Mouse (Mus musculus) frontal cortex, postnatal 10 days (tissue): ENCODE data around the gene Rnf181.

Experiments
- DNase-seq, 2 experiments: peaks; one replicate each; pipeline ENCODE4 v3.0.0; 2022; ENCODE audit warnings: low spot score in 2 of 2, mixed read lengths in 1 of 2

The Rnf181 gene

GRCm38 (mm10) chr6:72359891-72360598, 6.7 kb downstream of the Rnf181 start:
- no peak for DNase-seq

GRCm38 (mm10) chr6:72359343-72359742, 7.4 kb downstream of the Rnf181 start:
- DNase-seq: no peak

- DNase-seq: no peak
Observed at GRCm38 (mm10) chr6:72358086-72358764, 8.5 kb downstream of the Rnf181 start.

- no peak for DNase-seq
Observed at GRCm38 (mm10) chr6:72357164-72358079, 9.3 kb downstream of the Rnf181 start.

GRCm38 (mm10) chr6:72356001-72356532, 10.7 kb downstream of the Rnf181 start:
- no peak for DNase-seq

- DNase-seq: peak; percentile 65 to 79
Observed at GRCm38 (mm10) chr6:72355066-72355911, 11.5 kb downstream of the Rnf181 start, which contains the start of gene Tmem150a. Gene Tmem150a (plus strand): TSS chr6:72355447.

- no peak for DNase-seq
Observed at GRCm38 (mm10) chr6:72354025-72354424, 12.7 kb downstream of the Rnf181 start.

GRCm38 (mm10) chr6:72352636-72353405, 13.9 kb downstream of the Rnf181 start:
- DNase-seq: no peak

- no peak for DNase-seq
Observed at GRCm38 (mm10) chr6:72350214-72350613, 16.5 kb downstream of the Rnf181 start.

GRCm38 (mm10) chr6:72348411-72348810, 18.3 kb downstream of the Rnf181 start:
- DNase-seq: no peak

GRCm38 (mm10) chr6:72347166-72347941, 19.4 kb downstream of the Rnf181 start, which contains the start of gene 0610030E20Rik:
Gene 0610030E20Rik (plus strand): TSS chr6:72347317.
- peak in 1 of 2 experiments; percentile 74 for DNase-seq

GRCm38 (mm10) chr6:72346261-72346660, 20.5 kb downstream of the Rnf181 start:
- no peak for DNase-seq

- no peak for DNase-seq
Observed at GRCm38 (mm10) chr6:72345633-72346032, 21.1 kb downstream of the Rnf181 start.

GRCm38 (mm10) chr6:72345074-72345567, 21.6 kb downstream of the Rnf181 start, which contains the start of gene Usp39:
Gene Usp39 (minus strand): TSS chr6:72345184.
- DNase-seq: peak; percentile 89 to 93

GRCm38 (mm10) chr6:72344396-72345073, 22.2 kb downstream of the Rnf181 start:
- DNase-seq: no peak

GRCm38 (mm10) chr6:72340481-72340880, 26.3 kb downstream of the Rnf181 start:
- DNase-seq: no peak

- DNase-seq: no peak
Observed at GRCm38 (mm10) chr6:72333111-72333510, 33.6 kb downstream of the Rnf181 start.

- no peak for DNase-seq
Observed at GRCm38 (mm10) chr6:72330133-72330532, 36.6 kb downstream of the Rnf181 start.
